Mouse (Mus musculus) left cerebral cortex, adult 18-20 months (tissue): ENCODE measurements around the gene Gclc. TPM values are rescaled to one million over a fixed set of nuclear protein-coding genes. Genes with fewer than 3 reads are reported as not detected.

Experiments
- total RNA-seq, 2 experiments: library from RNA; stranded (reverse); gene quantifications; 2 replicates each; pipeline ENCODE4 v1.2.3; 2021

The Gclc gene
- total RNA-seq, 2 experiments from 2014 or later: 44.0 to 49.5 TPM

Other genes with a start within 250 kb of the Gclc start
- gene Lrrc1, start 209.7 kb upstream of the Gclc start, total RNA-seq: 1 to 10 TPM; 5.3 to 8.3 TPM
- under 1 TPM; 0.05 to 0.07 TPM for gene Klhl31, start 118.0 kb upstream of the Gclc start, total RNA-seq
- gene Elovl5, start 162.8 kb downstream of the Gclc start, total RNA-seq: 10 to 100 TPM; 63.7 to 64.2 TPM